Mouse (Mus musculus): Measurements from ENCODE around the gene Nav2. TPM values are rescaled to one million over a fixed set of nuclear protein-coding genes. Genes with fewer than 3 reads are reported as not detected.
A peak's percentile ranks its signal among the peaks of the same experiment; 100 is the strongest.

Gene Nav2
- polyA plus RNA-seq, 1 experiment = 38.5 TPM

- Histone ChIP-seq H3K4me1 (ENCODE audit: control insufficient read depth, insufficient read depth, low read length) (peaks cover 10% of the 10 kb centered on the region), H3K4me3 (ENCODE audit: insufficient read depth, low read length) (no peak overlapping the region), H3K27ac (ENCODE audit: insufficient read depth, low read length) (no peak overlapping the region)
- TF ChIP-seq POLR2A (IDR thresholded peaks at IDR 0.05; ENCODE audit: extremely low read depth, insufficient read depth, low read length) (no peak), CTCF (IDR thresholded peaks at IDR 0.05; ENCODE audit: extremely low read depth, insufficient read depth, low read length) (no peak)
Measured at GRCm38 (mm10) chr7:49182427-49182826, 273.9 kb downstream of the Nav2 start.

- no peak for TF ChIP-seq CTCF (IDR thresholded peaks at IDR 0.05; ENCODE audit: extremely low read depth, insufficient read depth, low read length)
- TF ChIP-seq POLR2A (IDR thresholded peaks at IDR 0.05; ENCODE audit: extremely low read depth, insufficient read depth, low read length) = no peak
- Histone ChIP-seq H3K27ac (ENCODE audit: insufficient read depth, low read length) (no peak overlapping the region), H3K4me3 (ENCODE audit: insufficient read depth, low read length) (no peak overlapping the region), H3K4me1 (ENCODE audit: control insufficient read depth, insufficient read depth, low read length) (peaks cover 10% of the 10 kb centered on the region)
Measured at GRCm38 (mm10) chr7:49183696-49184095, 275.2 kb downstream of the Nav2 start.

- TF ChIP-seq POLR2A (IDR thresholded peaks at IDR 0.05; ENCODE audit: extremely low read depth, insufficient read depth, low read length) (no peak), CTCF (IDR thresholded peaks at IDR 0.05; ENCODE audit: extremely low read depth, insufficient read depth, low read length) (no peak)
- Histone ChIP-seq H3K27ac (ENCODE audit: insufficient read depth, low read length) (no peak overlapping the region), H3K4me3 (ENCODE audit: insufficient read depth, low read length) (no peak overlapping the region), H3K4me1 (ENCODE audit: control insufficient read depth, insufficient read depth, low read length) (peaks cover 15% of the 10 kb centered on the region)
Measured at GRCm38 (mm10) chr7:49185991-49186390, 277.5 kb downstream of the Nav2 start.

GRCm38 (mm10) chr7:49189364-49189763 lies 280.8 kb downstream of the Nav2 start:
- Histone ChIP-seq H3K4me1 (ENCODE audit: control insufficient read depth, insufficient read depth, low read length) (peaks cover 22% of the 10 kb centered on the region), H3K27ac (ENCODE audit: insufficient read depth, low read length) (peak overlapping the region; percentile 42; the same call in 1 of the 2 replicates), H3K4me3 (ENCODE audit: insufficient read depth, low read length) (no peak overlapping the region)
- TF ChIP-seq POLR2A (IDR thresholded peaks at IDR 0.05; ENCODE audit: extremely low read depth, insufficient read depth, low read length) (no peak), CTCF (IDR thresholded peaks at IDR 0.05; ENCODE audit: extremely low read depth, insufficient read depth, low read length) (no peak)

GRCm38 (mm10) chr7:49190231-49190985 lies 281.9 kb downstream of the Nav2 start:
- TF ChIP-seq POLR2A (IDR thresholded peaks at IDR 0.05; ENCODE audit: extremely low read depth, insufficient read depth, low read length) = no peak
- no peak for TF ChIP-seq CTCF (IDR thresholded peaks at IDR 0.05; ENCODE audit: extremely low read depth, insufficient read depth, low read length)
- Histone ChIP-seq H3K4me3 (ENCODE audit: insufficient read depth, low read length) (no peak overlapping the region), H3K27ac (ENCODE audit: insufficient read depth, low read length) (peak overlapping the region; percentile 42), H3K4me1 (ENCODE audit: control insufficient read depth, insufficient read depth, low read length) (peaks cover 22% of the 10 kb centered on the region)

- TF ChIP-seq CTCF (IDR thresholded peaks at IDR 0.05; ENCODE audit: extremely low read depth, insufficient read depth, low read length) (no peak), POLR2A (IDR thresholded peaks at IDR 0.05; ENCODE audit: extremely low read depth, insufficient read depth, low read length) (peak; percentile 16; the same call in 1 of the 2 replicates)
- peaks cover 22% of the 10 kb centered on the region for H3K4me1 ChIP-seq (ENCODE audit: control insufficient read depth, insufficient read depth, low read length)
Measured at GRCm38 (mm10) chr7:49191081-49191678, 282.7 kb downstream of the Nav2 start.

GRCm38 (mm10) chr7:49192061-49192695 lies 283.7 kb downstream of the Nav2 start:
- peaks cover 22% of the 10 kb centered on the region for H3K4me1 ChIP-seq (ENCODE audit: control insufficient read depth, insufficient read depth, low read length)
- H3K27ac ChIP-seq (ENCODE audit: insufficient read depth, low read length) = no peak overlapping the region
- no peak overlapping the region for H3K4me3 ChIP-seq (ENCODE audit: insufficient read depth, low read length)
- TF ChIP-seq CTCF (IDR thresholded peaks at IDR 0.05; ENCODE audit: extremely low read depth, insufficient read depth, low read length) (no peak), POLR2A (IDR thresholded peaks at IDR 0.05; ENCODE audit: extremely low read depth, insufficient read depth, low read length) (no peak)

More at GRCm38 (mm10) chr7:49191081-49191678, 282.7 kb downstream of the Nav2 start:
- Histone ChIP-seq H3K27ac (ENCODE audit: insufficient read depth, low read length) (peak overlapping the region; percentile 51), H3K4me3 (ENCODE audit: insufficient read depth, low read length) (no peak overlapping the region)

GRCm38 (mm10) chr7:49195711-49196147 lies 287.2 kb downstream of the Nav2 start:
- TF ChIP-seq CTCF (IDR thresholded peaks at IDR 0.05; ENCODE audit: extremely low read depth, insufficient read depth, low read length) (no peak), POLR2A (IDR thresholded peaks at IDR 0.05; ENCODE audit: extremely low read depth, insufficient read depth, low read length) (no peak)
- Histone ChIP-seq H3K27ac (ENCODE audit: insufficient read depth, low read length) (no peak overlapping the region), H3K4me3 (ENCODE audit: insufficient read depth, low read length) (no peak overlapping the region), H3K4me1 (ENCODE audit: control insufficient read depth, insufficient read depth, low read length) (peaks cover 14% of the 10 kb centered on the region)

- H3K4me3 ChIP-seq (ENCODE audit: insufficient read depth, low read length) = no peak overlapping the region
- H3K4me1 ChIP-seq (ENCODE audit: control insufficient read depth, insufficient read depth, low read length) = 0 out of 2 replicates have a peak, but pooled peaks cover 1% of the 10 kb centered on the region
- H3K27ac ChIP-seq (ENCODE audit: insufficient read depth, low read length) = no peak overlapping the region
- TF ChIP-seq CTCF (IDR thresholded peaks at IDR 0.05; ENCODE audit: extremely low read depth, insufficient read depth, low read length) (no peak), POLR2A (IDR thresholded peaks at IDR 0.05; ENCODE audit: extremely low read depth, insufficient read depth, low read length) (no peak)
Measured at GRCm38 (mm10) chr7:49199366-49199765, 290.9 kb downstream of the Nav2 start.

Measured in cortical plate, adult 2 months (tissue).